Mouse (Mus musculus) liver, embryonic 13.5 days (tissue): Measurements from ENCODE around the gene Hspb9. TPM values are rescaled to one million over a fixed set of nuclear protein-coding genes. Genes with fewer than 3 reads are reported as not detected.

Source experiments
- ATAC-seq: fragments of 200-750 bp; cut with Nextera tagmentation; 2 replicates; pipeline ENCODE4 v1.8.0; 2017; ENCODE audit warnings: low read depth, mild to moderate bottlenecking, moderate number of reproducible peaks, moderate library complexity
- DNase-seq: peaks from one replicate; pipeline ENCODE4 v3.0.0; 2022
- H3K27ac ChIP-seq: fragments of 300-500 bp; sonication (generic); 2 replicates; pipeline ENCODE4 v1.5.1; 2015; ENCODE audit warnings: moderate library complexity, mild to moderate bottlenecking, inconsistent platforms
- H3K27me3 ChIP-seq: fragments of 300-500 bp; sonication (generic); 2 replicates; pipeline ENCODE4 v1.6.1; 2015; ENCODE audit warnings: mild to moderate bottlenecking, inconsistent platforms
- H3K36me3 ChIP-seq: fragments of 300-500 bp; sonication (generic); 2 replicates; pipeline ENCODE4 v1.6.1; 2015; ENCODE audit warnings: mild to moderate bottlenecking, inconsistent platforms
- H3K4me1 ChIP-seq: fragments of 300-500 bp; sonication (generic); replicated peaks from 2 replicates; pipeline ENCODE4 v1.6.1; 2015; ENCODE audit warnings: inconsistent platforms
- H3K4me2 ChIP-seq: fragments of 300-500 bp; sonication (generic); 2 replicates; pipeline ENCODE4 v1.6.1; 2015; ENCODE audit warnings: inconsistent platforms, mild to moderate bottlenecking, moderate library complexity
- H3K4me3 ChIP-seq: fragments of 300-500 bp; sonication (generic); replicated peaks from 2 replicates; pipeline ENCODE4 v1.5.1; 2015; ENCODE audit warnings: mild to moderate bottlenecking, inconsistent platforms
- H3K9ac ChIP-seq: fragments of 300-500 bp; sonication (generic); 2 replicates; pipeline ENCODE4 v1.6.1; 2015; ENCODE audit warnings: mild to moderate bottlenecking, inconsistent platforms
- H3K9me3 ChIP-seq: fragments of 300-500 bp; sonication (generic); replicated peaks from 2 replicates; pipeline ENCODE4 v1.6.1; 2016; ENCODE audit warnings: inconsistent platforms
- WGBS: fragments of 180-500 bp; shearing (Covaris S2); methylation state at CpG from one replicate; pipeline ENCODE4 v1.1.7; 2015; ENCODE audit not compliant: insufficient replicate concordance; 5-methylcytosine and 5-hydroxymethylcytosine counted together
- polyA plus RNA-seq: library from polyadenylated mRNA; unstranded; fragments of >200 nt; fragmentation: Nextera tagmentation; extraction: Ambion mirVana; gene quantifications from 2 replicates; pipeline ENCODE4 v1.2.1, GENCODE M21; 2015

Hspb9 gene
- polyA plus RNA-seq, 1 experiment from 2014 or later = 0.43 TPM

DNA sequence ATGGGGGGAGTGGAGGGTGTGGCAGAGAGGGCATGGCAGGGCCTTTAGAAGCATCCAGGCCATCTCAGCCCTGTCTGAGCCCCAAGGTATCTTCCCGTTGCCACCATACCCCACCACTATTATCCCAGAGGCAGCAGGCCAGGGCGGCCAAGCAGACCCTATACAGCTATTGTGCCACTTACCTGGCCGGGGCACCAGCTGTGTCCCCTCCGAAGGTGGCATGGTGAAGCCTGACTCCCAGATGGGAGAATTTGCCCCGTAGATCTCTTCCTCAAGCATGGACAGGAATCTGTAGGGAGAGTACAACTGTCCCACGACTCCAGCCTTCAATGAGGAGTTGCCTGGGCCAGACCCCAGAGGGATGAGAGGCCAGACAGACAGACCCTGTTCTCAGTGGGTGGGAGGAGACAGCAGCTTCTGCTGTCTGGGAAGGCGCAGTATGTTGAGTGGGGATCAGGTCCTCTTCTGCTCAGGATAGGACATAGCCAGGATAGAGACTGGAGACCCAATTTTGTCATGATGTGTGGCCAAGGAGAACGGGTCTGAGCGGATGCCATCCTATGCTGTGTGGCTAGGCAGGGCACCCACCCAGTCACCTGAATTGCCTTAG is 4.3 kb upstream of the Hspb9 start:
- 84% methylated on average over 9 of the region's 9 CpGs for WGBS
- Histone ChIP-seq H3K4me1 (peaks cover 46% of the 10 kb centered on the region), H3K4me3 (no peak overlapping the region), H3K4me2 (no peak overlapping the region), H3K27me3 (no peaks in the 10 kb centered on the region), H3K9ac (no peak overlapping the region), H3K36me3 (peaks cover 64% of the 10 kb centered on the region), H3K27ac (no peak overlapping the region), H3K9me3 (no peaks in the 10 kb centered on the region)
- DNase-seq (no peak), ATAC-seq (no peak)

DNA sequence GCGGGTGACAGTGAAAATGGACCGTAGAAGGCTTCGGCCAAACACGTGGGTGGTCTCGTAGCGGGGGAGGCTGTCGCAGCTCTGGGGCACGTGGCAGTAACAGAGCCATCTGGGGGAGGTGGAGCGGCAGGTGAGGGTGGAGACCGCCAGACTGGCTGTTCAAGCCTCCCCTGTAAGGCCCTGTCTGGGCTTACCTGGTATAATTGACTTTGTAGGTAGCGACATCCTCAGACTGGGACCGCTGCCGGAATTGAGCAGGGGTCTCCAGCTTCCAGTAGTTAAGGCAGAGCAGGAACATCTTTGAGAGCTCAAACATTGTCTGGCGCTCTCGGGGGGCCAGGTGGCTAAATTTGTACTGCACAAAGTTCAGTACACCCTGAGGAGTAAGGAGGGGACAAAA is 3.1 kb upstream of the Hspb9 start:
- H3K27ac ChIP-seq = no peak overlapping the region
- peaks cover 62% of the 10 kb centered on the region for H3K36me3 ChIP-seq
- H3K9me3 ChIP-seq = no peaks in the 10 kb centered on the region
- no peak overlapping the region for H3K4me2 ChIP-seq
- 87% methylated on average over 15 of the region's 15 CpGs for WGBS
- ATAC-seq (no peak), DNase-seq (no peak)
- H3K27me3 ChIP-seq = no peaks in the 10 kb centered on the region
- no peak overlapping the region for H3K4me3 ChIP-seq
- H3K9ac ChIP-seq = no peak overlapping the region
- peaks cover 52% of the 10 kb centered on the region for H3K4me1 ChIP-seq

DNA sequence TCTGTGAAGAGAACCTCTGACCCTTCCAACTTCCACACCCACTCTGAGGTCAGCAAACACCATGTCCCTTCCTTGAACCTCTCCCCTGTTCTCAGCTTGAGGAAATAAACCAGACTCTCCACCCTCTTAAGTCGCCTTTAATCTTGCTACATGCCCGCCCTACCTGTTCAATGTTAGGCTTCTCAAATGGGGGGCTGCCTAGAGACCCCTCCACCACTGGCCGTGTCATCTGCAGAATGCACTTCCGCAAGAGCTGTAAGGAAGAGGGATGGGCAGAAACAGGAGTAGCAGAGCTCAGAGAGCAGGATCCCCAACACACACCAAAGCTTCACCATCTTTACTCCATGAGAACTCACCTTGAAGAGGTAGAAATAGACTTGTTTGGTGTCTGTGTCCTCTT is 2.7 kb upstream of the Hspb9 start:
- peaks cover 52% of the 10 kb centered on the region for H3K4me1 ChIP-seq
- H3K27me3 ChIP-seq = no peaks in the 10 kb centered on the region
- no peaks in the 10 kb centered on the region for H3K9me3 ChIP-seq
- H3K36me3 ChIP-seq = peaks cover 62% of the 10 kb centered on the region
- H3K4me2 ChIP-seq = peak overlapping the region; percentile 97
- H3K27ac ChIP-seq = no peak overlapping the region
- 80% methylated on average over 4 of the region's 4 CpGs for WGBS
- ATAC-seq (no peak), DNase-seq (no peak)
- H3K9ac ChIP-seq = no peak overlapping the region
- H3K4me3 ChIP-seq = no peak overlapping the region

DNA sequence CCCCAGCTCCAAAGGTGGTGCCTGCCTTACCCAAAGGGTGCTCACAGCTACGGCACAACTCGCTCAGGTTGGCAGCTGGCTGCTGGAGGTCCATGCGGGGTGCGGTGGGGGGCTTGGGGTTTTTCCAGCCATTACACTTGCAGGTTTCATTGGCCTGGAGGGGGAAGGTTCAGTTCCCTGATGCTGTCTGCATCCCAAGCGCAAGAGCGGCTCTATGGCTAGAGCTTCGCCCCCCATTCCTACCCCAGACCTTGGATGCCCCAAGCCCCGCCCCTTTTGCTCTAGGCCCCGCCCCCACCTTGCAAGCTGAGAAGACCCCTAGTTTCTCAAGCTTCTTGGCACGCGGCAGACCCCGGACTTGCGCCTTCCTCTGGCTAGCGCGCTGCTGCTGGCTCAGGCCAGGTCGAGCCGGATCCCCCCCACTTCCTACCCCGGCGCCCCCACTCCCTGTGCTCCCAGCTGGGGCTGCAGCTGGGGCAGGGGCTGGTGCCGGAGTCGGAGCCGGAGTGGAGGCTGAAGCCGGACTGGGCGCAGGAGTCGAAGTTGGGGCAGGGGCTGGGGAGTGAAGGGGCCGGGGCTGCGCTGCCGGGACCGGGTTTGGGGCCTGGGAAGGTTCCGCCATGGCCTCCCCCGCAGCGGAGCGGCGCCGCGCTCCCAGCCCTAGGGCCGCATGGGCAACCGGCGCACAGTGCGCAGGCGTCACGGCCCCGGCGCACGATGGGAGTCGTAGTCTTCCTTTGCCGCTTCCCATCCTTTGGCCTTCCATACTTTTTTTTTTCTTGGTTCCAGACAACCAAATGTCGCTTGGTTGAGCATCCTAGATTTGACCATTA is 1.7 kb upstream of the Hspb9 start, which contains the start of gene Kat2a:
Gene Kat2a, minus strand, starts transcription at position 683 of the 833 bp plus-strand sequence.
- peaks cover 52% of the 10 kb centered on the region for H3K4me1 ChIP-seq
- H3K36me3 ChIP-seq = peaks cover 62% of the 10 kb centered on the region
- peak within 1 kb of the TSS; percentile 79 for H3K4me3 ChIP-seq
- peak within 1 kb of the TSS; percentile 87 for H3K27ac ChIP-seq
- DNase-seq = peak; percentile 70
- ATAC-seq = peak; percentile 60
- no peaks in the 10 kb centered on the region for H3K27me3 ChIP-seq
- H3K9me3 ChIP-seq = no peaks in the 10 kb centered on the region
- peak within 1 kb of the TSS; percentile 87 for H3K9ac ChIP-seq
- H3K4me2 ChIP-seq = peak within 1 kb of the TSS; percentile 97
- 2% methylated on average over 48 of the region's 48 CpGs for WGBS

DNA sequence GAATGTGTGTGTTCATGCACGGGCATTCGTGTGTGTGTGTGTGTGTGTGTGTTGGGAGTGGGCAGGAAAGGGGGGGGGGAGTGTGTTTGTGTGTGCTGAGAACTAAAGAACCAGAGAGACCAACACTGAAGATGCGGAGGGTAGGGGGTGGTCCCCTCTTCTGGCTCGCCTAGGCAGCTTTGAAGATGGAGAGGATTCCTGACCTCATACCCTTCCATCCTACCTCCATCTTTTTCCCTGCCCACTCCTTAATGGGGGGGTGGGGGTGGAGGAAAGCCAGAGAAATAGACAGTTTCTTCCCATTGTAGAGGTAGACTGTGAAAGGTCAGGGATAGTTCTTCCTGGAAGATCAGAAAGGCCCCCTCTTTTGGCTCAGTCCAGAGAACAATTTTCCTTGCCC is 476 bp upstream of the Hspb9 start:
- no peak for DNase-seq
- peaks cover 62% of the 10 kb centered on the region for H3K36me3 ChIP-seq
- peak overlapping the region; percentile 87 for H3K27ac ChIP-seq
- H3K4me3 ChIP-seq = peak overlapping the region; percentile 54; the same call in 1 of the 2 replicates
- peak overlapping the region; percentile 97 for H3K4me2 ChIP-seq
- no peaks in the 10 kb centered on the region for H3K27me3 ChIP-seq
- peak overlapping the region; percentile 72 for H3K9ac ChIP-seq
- no peak for ATAC-seq
- no peaks in the 10 kb centered on the region for H3K9me3 ChIP-seq
- H3K4me1 ChIP-seq = peaks cover 52% of the 10 kb centered on the region
- 39% methylated on average over 4 of the region's 4 CpGs for WGBS

DNA sequence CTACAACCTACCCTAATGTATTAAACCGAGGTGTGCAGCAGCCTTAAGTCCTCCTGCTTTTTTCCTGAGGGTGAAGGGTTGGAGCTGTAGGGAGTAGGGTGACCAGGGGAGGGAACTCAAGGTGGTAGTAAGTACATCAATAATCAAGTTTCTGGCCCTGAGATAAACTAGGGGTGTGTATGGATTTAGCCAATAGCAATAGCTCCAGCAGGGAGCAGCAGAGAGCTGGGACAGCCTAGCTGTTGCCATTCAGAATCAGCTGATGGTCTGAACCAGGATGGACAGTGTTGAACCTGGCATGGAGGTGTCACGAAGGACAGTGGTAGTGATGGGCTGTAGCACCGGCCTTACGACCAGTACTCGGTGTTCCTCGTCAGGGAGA is 875 bp downstream of the Hspb9 start:
- Histone ChIP-seq H3K4me1 (peaks cover 53% of the 10 kb centered on the region), H3K27ac (peak overlapping the region; percentile 87), H3K4me3 (peak overlapping the region; percentile 54), H3K36me3 (peaks cover 62% of the 10 kb centered on the region), H3K9me3 (no peaks in the 10 kb centered on the region), H3K27me3 (no peaks in the 10 kb centered on the region), H3K4me2 (peak overlapping the region; percentile 97), H3K9ac (peak overlapping the region; percentile 72)
- DNase-seq = peak; percentile 78
- peak; percentile 52 for ATAC-seq
- WGBS = 34% methylated on average over 6 of the region's 6 CpGs

DNA sequence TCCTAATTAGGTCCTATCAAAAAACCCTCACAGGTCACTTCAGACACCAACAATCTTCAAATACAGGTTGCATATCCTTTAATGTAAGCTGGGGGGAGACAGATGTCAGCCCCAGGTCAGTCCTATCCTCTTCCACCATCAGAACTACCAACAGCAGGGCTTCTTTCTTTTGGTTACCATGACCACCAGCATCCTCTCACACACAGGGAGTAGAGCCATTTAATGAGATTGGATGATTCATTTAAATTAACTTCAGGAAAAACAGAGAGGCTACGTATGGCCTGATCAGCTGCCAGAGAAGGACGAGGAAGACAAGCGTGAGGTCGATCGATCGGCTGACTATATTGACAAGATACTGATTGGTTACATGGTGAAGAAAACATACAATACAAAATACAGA is 1.3 kb downstream of the Hspb9 start:
- 92% methylated on average over 6 of the region's 6 CpGs for WGBS
- Histone ChIP-seq H3K36me3 (peaks cover 62% of the 10 kb centered on the region), H3K27ac (no peak overlapping the region), H3K4me3 (no peak overlapping the region), H3K9me3 (no peaks in the 10 kb centered on the region), H3K27me3 (no peaks in the 10 kb centered on the region), H3K4me1 (peaks cover 57% of the 10 kb centered on the region), H3K4me2 (peak overlapping the region; percentile 97), H3K9ac (no peak overlapping the region)
- DNase-seq (no peak), ATAC-seq (no peak)

DNA sequence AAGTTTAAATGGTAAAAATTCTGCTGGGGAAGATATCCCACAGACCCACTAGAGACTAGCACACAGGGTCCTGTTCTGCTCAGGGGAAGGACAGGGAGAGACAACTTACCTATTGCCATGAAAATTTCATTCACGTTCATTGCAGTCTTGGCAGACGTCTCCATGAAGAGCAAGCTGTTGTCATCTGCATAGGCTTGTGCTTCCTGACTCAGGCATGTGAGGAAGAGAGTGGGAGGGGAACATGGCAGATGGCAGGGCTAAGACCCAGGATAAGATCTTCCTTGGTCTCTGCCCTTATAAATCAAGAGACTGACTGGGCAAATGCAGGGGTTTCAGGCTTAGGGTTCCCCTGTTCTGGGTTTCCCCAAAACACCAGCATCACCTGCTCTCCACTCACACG is 3.0 kb downstream of the Hspb9 start:
- Histone ChIP-seq H3K4me2 (no peak overlapping the region), H3K4me3 (no peak overlapping the region), H3K36me3 (peaks cover 58% of the 10 kb centered on the region), H3K9ac (no peak overlapping the region), H3K27ac (no peak overlapping the region), H3K9me3 (no peaks in the 10 kb centered on the region), H3K4me1 (peaks cover 61% of the 10 kb centered on the region), H3K27me3 (no peaks in the 10 kb centered on the region)
- no peak for DNase-seq
- WGBS = 65% methylated on average over 3 of the region's 3 CpGs
- no peak for ATAC-seq

DNA sequence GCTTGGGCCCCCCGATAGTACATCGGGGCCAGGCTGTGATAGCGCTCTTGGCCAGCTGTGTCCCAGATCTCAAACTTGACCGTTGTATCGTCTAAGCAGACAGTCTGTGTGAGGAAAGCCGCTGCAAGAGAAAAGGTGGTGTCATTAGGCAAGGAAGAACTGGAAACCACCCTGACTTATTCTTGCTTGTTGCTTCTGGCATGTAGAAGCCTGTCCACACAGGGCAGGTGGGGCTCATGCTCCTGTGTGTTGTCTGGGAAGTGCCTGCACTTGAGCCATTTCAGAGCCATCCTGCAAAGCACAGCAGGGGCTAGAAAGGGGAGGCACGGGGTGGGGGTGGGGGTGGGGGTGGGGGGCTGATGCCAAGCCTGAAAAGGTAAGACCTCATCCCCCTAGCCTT is 4.8 kb downstream of the Hspb9 start:
- no peak overlapping the region for H3K27ac ChIP-seq
- no peak for DNase-seq
- peaks cover 58% of the 10 kb centered on the region for H3K36me3 ChIP-seq
- no peaks in the 10 kb centered on the region for H3K27me3 ChIP-seq
- H3K9me3 ChIP-seq = no peaks in the 10 kb centered on the region
- peaks cover 61% of the 10 kb centered on the region for H3K4me1 ChIP-seq
- H3K4me3 ChIP-seq = no peak overlapping the region
- H3K4me2 ChIP-seq = no peak overlapping the region
- ATAC-seq = no peak
- H3K9ac ChIP-seq = no peak overlapping the region
- WGBS = 76% methylated on average over 7 of the region's 7 CpGs

DNA sequence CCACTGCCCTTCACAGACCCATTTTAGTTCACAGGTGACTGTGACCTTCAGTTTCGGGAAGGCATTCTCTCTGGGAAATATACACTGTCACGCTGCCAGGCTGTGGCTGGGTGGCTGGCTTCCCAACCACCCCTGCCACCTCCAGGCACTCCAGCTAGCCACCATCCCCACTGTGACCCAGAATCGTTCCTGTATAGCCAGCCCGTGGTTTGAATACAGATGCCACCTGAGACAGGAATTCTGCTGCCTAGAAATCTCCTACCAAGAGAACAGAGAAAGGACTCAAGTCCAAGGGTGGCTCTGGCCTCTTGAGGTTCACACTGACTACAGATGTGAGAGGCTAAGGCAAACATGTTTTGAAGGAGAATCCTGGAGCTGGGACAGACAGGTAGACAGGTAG is 5.2 kb downstream of the Hspb9 start:
- H3K4me3 ChIP-seq = no peak overlapping the region
- no peak for DNase-seq
- no peaks in the 10 kb centered on the region for H3K9me3 ChIP-seq
- H3K36me3 ChIP-seq = peaks cover 61% of the 10 kb centered on the region
- no peak overlapping the region for H3K9ac ChIP-seq
- H3K4me1 ChIP-seq = peaks cover 60% of the 10 kb centered on the region
- no peak overlapping the region for H3K27ac ChIP-seq
- ATAC-seq = no peak
- H3K27me3 ChIP-seq = no peaks in the 10 kb centered on the region
- 85% methylated on average over 4 of the region's 4 CpGs for WGBS
- H3K4me2 ChIP-seq = no peak overlapping the region

DNA sequence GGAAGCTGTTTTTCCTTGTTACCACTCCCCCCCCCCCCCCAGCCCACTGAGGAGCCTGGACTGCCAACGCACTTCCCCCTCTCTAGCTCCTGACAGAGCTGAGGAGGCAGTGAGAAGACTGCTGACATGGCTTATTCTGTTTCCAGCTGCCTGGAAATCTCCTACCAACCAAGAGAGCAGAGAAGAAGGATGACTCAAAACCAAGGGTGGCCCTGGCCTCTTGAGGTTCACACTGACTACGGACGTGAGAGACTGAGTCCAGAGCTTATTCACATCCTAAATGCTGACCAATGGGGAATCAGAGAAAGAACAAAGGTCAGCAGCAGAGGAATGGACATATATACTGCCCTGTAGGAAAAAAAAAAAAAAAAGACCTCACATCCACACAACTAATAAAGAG is 5.7 kb downstream of the Hspb9 start:
- no peaks in the 10 kb centered on the region for H3K9me3 ChIP-seq
- WGBS = 76% methylated on average over 3 of the region's 3 CpGs
- peaks cover 59% of the 10 kb centered on the region for H3K4me1 ChIP-seq
- ATAC-seq = no peak
- H3K36me3 ChIP-seq = peaks cover 61% of the 10 kb centered on the region
- H3K4me2 ChIP-seq = no peak overlapping the region
- H3K9ac ChIP-seq = no peak overlapping the region
- H3K27me3 ChIP-seq = no peaks in the 10 kb centered on the region
- no peak for DNase-seq
- H3K4me3 ChIP-seq = no peak overlapping the region
- no peak overlapping the region; the same call in 1 of the 2 replicates for H3K27ac ChIP-seq
